Mouse (Mus musculus) cerebellum, postnatal 36 days (tissue): ENCODE results near the gene Wnt7b.

Experiments
- DNase-seq, 2 experiments: peaks; one replicate each; pipeline ENCODE4 v3.0.0; 2021 to 2022; ENCODE audit warnings: mixed read lengths in 2 of 2

Gene Wnt7b

GRCm38 (mm10) chr15:85503127-85503526 lies 79.1 kb downstream of the Wnt7b start, which contains the start of gene 7530416G11Rik:
7530416G11Rik (minus strand) TSS chr15:85503227.
- no peak for DNase-seq

DNA sequence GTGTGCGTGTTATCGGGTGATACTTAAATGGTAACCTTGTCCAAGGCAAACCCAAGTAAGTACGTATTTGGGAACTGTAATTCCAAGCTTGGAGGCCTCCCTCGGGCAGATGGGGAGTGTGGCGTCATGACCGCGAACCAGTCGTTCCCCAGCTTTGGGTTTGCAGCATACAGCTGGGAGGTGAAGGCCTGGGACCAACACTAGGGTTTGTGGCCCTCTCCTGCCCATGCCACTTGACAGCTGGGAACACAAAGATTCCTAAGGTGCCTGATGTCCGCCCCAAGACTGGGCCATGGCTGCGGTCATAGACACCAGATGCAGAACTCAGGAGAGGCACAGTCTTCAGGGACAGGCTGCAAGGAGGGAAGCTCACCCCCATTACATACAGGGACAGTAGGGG lies 82.0 kb downstream of the Wnt7b start:
- no peak for DNase-seq

DNA sequence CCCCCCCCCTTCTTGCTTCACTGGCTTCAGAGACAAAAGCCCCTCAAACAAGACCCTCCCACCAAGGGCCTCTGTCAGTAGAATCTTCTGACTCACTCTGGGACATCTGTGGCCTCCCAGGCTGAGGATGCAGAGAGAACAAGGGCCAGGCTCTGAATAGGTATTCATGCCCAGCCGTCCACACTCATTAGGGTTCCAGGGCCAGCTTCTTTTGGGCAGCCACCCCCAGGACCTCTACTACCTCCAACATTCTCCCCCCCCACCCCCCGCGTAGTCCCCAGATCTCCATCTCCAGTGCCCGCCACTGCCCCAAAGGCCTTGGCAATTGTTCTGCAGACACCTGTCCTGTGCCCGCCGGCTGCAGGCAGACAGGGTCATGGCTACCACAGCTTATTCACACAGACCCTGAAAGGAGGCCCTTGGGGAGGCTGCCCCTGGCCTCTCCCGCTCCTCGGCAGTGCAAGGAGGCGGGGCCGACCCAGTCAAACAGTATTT lies 84.2 kb downstream of the Wnt7b start:
- no peak for DNase-seq

GRCm38 (mm10) chr15:85497548-85497947 lies 84.7 kb downstream of the Wnt7b start:
- no peak for DNase-seq

DNA sequence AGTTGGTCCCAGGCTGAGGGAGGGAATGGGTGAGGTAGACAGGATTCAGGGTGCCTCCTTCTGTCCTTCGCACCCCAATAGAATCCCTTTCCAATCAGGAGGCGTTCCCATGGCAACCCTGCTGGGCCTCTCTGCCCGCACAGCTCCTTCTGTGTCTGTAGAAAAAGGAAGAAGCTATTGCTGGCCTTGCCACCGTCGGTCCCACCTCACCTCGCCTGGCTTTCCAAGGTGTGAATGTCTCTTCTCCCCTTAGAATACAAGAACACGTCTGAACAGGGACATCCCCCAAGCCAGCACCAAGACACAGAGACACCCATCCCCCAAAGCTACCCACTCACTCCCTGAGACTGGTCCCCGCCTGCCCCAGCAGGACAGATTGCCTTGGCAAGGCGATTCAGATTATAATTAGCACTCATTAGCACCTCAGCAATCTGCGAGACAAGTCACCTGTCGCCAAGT lies 88.1 kb downstream of the Wnt7b start:
- DNase-seq: peak; percentile 16

GRCm38 (mm10) chr15:85489751-85490150 lies 92.5 kb downstream of the Wnt7b start:
- DNase-seq: no peak

DNA sequence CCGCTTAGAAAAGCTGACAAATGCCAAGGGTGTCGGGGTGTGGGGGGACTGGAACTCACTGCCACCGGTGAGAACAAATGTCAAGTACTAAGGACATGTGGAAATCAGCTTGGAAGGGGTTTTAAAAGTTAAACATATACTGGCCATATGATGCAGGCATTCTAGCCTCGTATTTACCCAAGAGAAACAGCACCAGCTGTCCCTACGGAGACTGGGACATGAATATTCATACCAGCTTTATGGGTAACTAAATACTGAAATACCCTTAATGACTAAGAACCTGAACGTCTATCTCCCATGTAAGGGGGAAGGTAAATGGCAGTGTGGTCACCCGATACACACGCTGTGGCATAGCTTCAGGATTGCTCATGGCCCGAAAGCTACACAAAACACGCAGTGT lies 93.4 kb downstream of the Wnt7b start:
- no peak for DNase-seq
